Mouse (Mus musculus) liver, adult 2 months (tissue): Measurements from ENCODE around the gene Zfp827. TPM values are rescaled to one million over a fixed set of nuclear protein-coding genes. Genes with fewer than 3 reads are reported as not detected.

Experiments
- DNase-seq: peaks from one replicate; pipeline ENCODE4 v3.0.0-alpha.2; 2011; ENCODE audit warnings: low read depth, low spot score; ENCODE audit errors: extremely low read depth
- H3K27ac ChIP-seq: fragments of 200-500 bp; replicated peaks from 2 replicates; pipeline ENCODE4 v1.5.1; 2012; ENCODE audit warnings: low read depth, mild to moderate bottlenecking, control low read depth, inconsistent platforms, low read length; ENCODE audit not compliant: insufficient read depth
- H3K27me3 ChIP-seq: fragments of 200-500 bp; 2 replicates; pipeline ENCODE4 v1.6.1; 2012; ENCODE audit warnings: mild to moderate bottlenecking, moderate library complexity, low read length, inconsistent platforms; ENCODE audit not compliant: control insufficient read depth, insufficient read depth
- H3K36me3 ChIP-seq: fragments of 200-500 bp; 2 replicates; pipeline ENCODE4 v1.6.1; 2012; ENCODE audit warnings: low read length, inconsistent platforms; ENCODE audit not compliant: control insufficient read depth, insufficient read depth
- H3K4me1 ChIP-seq: fragments of 200-500 bp; 2 replicates; pipeline ENCODE4 v1.6.1; 2011; ENCODE audit warnings: low read length; ENCODE audit not compliant: control insufficient read depth, insufficient read depth
- H3K4me3 ChIP-seq: fragments of 200-500 bp; 2 replicates; pipeline ENCODE4 v1.5.1; 2011; ENCODE audit warnings: low read depth, mild to moderate bottlenecking, control low read depth, low read length, moderate library complexity; ENCODE audit not compliant: insufficient read depth
- H3K79me2 ChIP-seq: fragments of 200-500 bp; 2 replicates; pipeline ENCODE4 v1.6.1; 2012; ENCODE audit warnings: inconsistent platforms, mild to moderate bottlenecking, low read length, moderate library complexity; ENCODE audit not compliant: control insufficient read depth, insufficient read depth
- H3K9ac ChIP-seq: fragments of 200-500 bp; 2 replicates; pipeline ENCODE4 v1.6.1; 2012; ENCODE audit warnings: low read depth, mild to moderate bottlenecking, control low read depth, inconsistent platforms, low read length
- CTCF ChIP-seq: fragments of 200-500 bp; IDR thresholded peaks from 2 replicates; pipeline ENCODE4 v1.5.1; 2011; ENCODE audit warnings: low read depth, low read length, control low read depth
- POLR2A ChIP-seq: fragments of 200-500 bp; IDR thresholded peaks from 2 replicates; pipeline ENCODE4 v1.6.1; 2011; ENCODE audit warnings: low read length, control low read depth; ENCODE audit not compliant: insufficient read depth; ENCODE audit errors: extremely low read depth
- WGBS: fragments of 180-500 bp; shearing (Covaris S2); methylation state at CpG from one replicate; pipeline ENCODE4 v1.1.7; 2018; 5-methylcytosine and 5-hydroxymethylcytosine counted together
- polyA plus RNA-seq: library from polyadenylated mRNA; depleted of rRNA; stranded (reverse); fragments of >200 nt; gene quantifications from 2 replicates; pipeline ENCODE4 v1.2.3, GENCODE M21; 2012
- total RNA-seq: library from RNA; depleted of rRNA; stranded (reverse); fragments of >200 nt; gene quantifications from 2 replicates; pipeline ENCODE4 v1.2.3, GENCODE M21; 2014

The Zfp827 gene
- total and polyA plus RNA-seq, 2 experiments, result 0.09 to 0.10 TPM

GRCm38 (mm10) chr8:79224363-79224762 is 196.1 kb downstream of the Zfp827 start:
- TF ChIP-seq POLR2A, result no peak
- no peak for TF ChIP-seq CTCF
- no peaks in the 10 kb centered on the region for H3K79me2 ChIP-seq
- no peaks in the 10 kb centered on the region for H3K27me3 ChIP-seq
- H3K27ac ChIP-seq, result no peak overlapping the region
- H3K9ac ChIP-seq, result no peak overlapping the region
- 92% methylated on average over 9 of the region's 9 CpGs for WGBS
- no peak for DNase-seq
- no peaks in the 10 kb centered on the region for H3K4me1 ChIP-seq
- no peak overlapping the region for H3K4me3 ChIP-seq
- no peaks in the 10 kb centered on the region for H3K36me3 ChIP-seq

- 64% methylated on average over 7 of the region's 7 CpGs for WGBS
- Histone ChIP-seq H3K27me3 (no peaks in the 10 kb centered on the region), H3K27ac (no peak overlapping the region), H3K4me3 (no peak overlapping the region), H3K9ac (no peak overlapping the region), H3K79me2 (no peaks in the 10 kb centered on the region), H3K4me1 (no peaks in the 10 kb centered on the region), H3K36me3 (no peaks in the 10 kb centered on the region)
- TF ChIP-seq POLR2A (no peak), CTCF (no peak)
- DNase-seq, result peak; percentile 25
Observed at GRCm38 (mm10) chr8:79225586-79225985, 197.3 kb downstream of the Zfp827 start.

- H3K79me2 ChIP-seq, result no peaks in the 10 kb centered on the region
- no peaks in the 10 kb centered on the region for H3K4me1 ChIP-seq
- no peak overlapping the region for H3K27ac ChIP-seq
- no peak overlapping the region for H3K9ac ChIP-seq
- no peak for DNase-seq
- WGBS, result 69% methylated on average over 3 of the region's 3 CpGs
- H3K27me3 ChIP-seq, result no peaks in the 10 kb centered on the region
- TF ChIP-seq POLR2A (no peak), CTCF (no peak)
- no peaks in the 10 kb centered on the region for H3K36me3 ChIP-seq
- H3K4me3 ChIP-seq, result no peak overlapping the region
Observed at GRCm38 (mm10) chr8:79226046-79226445, 197.8 kb downstream of the Zfp827 start.

- no peak for DNase-seq
- no peaks in the 10 kb centered on the region for H3K27me3 ChIP-seq
- H3K4me3 ChIP-seq, result no peak overlapping the region
- H3K79me2 ChIP-seq, result no peaks in the 10 kb centered on the region
- TF ChIP-seq POLR2A (no peak), CTCF (no peak)
- no peak overlapping the region for H3K27ac ChIP-seq
- no peaks in the 10 kb centered on the region for H3K4me1 ChIP-seq
- 84% methylated on average over 4 of the region's 4 CpGs for WGBS
- H3K9ac ChIP-seq, result no peak overlapping the region
- no peaks in the 10 kb centered on the region for H3K36me3 ChIP-seq
Observed at GRCm38 (mm10) chr8:79227194-79227593, 199.0 kb downstream of the Zfp827 start.

GRCm38 (mm10) chr8:79227916-79228315 is 199.7 kb downstream of the Zfp827 start:
- Histone ChIP-seq H3K36me3 (no peaks in the 10 kb centered on the region), H3K4me3 (no peak overlapping the region), H3K27ac (no peak overlapping the region), H3K4me1 (no peaks in the 10 kb centered on the region), H3K79me2 (no peaks in the 10 kb centered on the region), H3K27me3 (no peaks in the 10 kb centered on the region), H3K9ac (no peak overlapping the region)
- DNase-seq, result no peak
- no peak for TF ChIP-seq CTCF
- TF ChIP-seq POLR2A, result no peak
- WGBS, result 93% methylated on average over 3 of the region's 3 CpGs

- WGBS, result 90% methylated on average over 8 of the region's 8 CpGs
- H3K4me1 ChIP-seq, result no peaks in the 10 kb centered on the region
- no peak overlapping the region for H3K4me3 ChIP-seq
- no peak for TF ChIP-seq POLR2A
- no peak for TF ChIP-seq CTCF
- no peaks in the 10 kb centered on the region for H3K36me3 ChIP-seq
- H3K9ac ChIP-seq, result no peak overlapping the region
- no peaks in the 10 kb centered on the region for H3K79me2 ChIP-seq
- no peaks in the 10 kb centered on the region for H3K27me3 ChIP-seq
- H3K27ac ChIP-seq, result no peak overlapping the region
- no peak for DNase-seq
Observed at GRCm38 (mm10) chr8:79229266-79229888, 201.1 kb downstream of the Zfp827 start.
